Mouse (Mus musculus) mouse embryonic stem cell (cell line): Measurements from ENCODE around the gene Itga8.

Experiments
- in situ Hi-C, 2 experiments: fragments of 300-500 bp; cut with MboI; formaldehyde crosslinking; loops; 1 replicate in 1 of 2; 3 replicates in 1 of 2; pipeline ENCODE4 v1.14.3; 2019 to 2020; ENCODE audit warnings: low sequenced_read_pairs in 2 of 2, low pct_unique_long_range_greater_than_20kb in 1 of 2, mixed read lengths in 1 of 2; ENCODE audit not compliant: unreplicated experiment in 1 of 2

Itga8 gene

GRCm38 (mm10) chr2:12147902-12148301, 153.8 kb downstream of the Itga8 start:
- in situ Hi-C loops = no loop called here

GRCm38 (mm10) chr2:12146612-12147011, 155.1 kb downstream of the Itga8 start:
- in situ Hi-C loops = no loop called here

DNA sequence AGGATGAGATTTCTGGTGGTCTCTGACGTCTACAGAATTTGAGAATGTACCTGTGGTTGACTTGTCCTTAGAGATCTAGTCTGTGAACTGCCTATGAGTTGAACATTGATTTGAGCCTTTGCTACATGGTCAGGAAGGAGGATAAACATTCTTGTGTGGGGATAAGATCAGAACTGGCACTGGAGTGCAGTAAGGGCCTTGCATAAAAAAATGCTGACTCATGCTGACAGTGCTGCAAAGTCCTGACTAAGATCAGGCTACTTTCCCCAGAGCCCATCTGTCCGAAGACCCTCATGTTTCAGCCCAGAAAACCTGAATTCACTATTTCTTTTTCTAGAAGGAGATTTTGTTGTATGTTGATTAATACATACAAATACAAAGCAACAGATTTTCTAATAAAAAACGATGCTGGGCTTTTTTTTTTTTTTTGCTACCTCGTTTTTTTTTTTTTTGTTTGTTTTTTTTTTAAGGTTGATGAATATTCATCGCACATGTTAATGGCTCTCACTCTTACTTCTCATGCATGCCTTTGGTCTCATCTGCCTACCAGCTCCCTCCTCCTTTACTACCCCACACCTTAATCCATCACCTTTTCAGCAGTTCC, 162.9 kb downstream of the Itga8 start:
- in situ Hi-C loops = no loop called here

DNA sequence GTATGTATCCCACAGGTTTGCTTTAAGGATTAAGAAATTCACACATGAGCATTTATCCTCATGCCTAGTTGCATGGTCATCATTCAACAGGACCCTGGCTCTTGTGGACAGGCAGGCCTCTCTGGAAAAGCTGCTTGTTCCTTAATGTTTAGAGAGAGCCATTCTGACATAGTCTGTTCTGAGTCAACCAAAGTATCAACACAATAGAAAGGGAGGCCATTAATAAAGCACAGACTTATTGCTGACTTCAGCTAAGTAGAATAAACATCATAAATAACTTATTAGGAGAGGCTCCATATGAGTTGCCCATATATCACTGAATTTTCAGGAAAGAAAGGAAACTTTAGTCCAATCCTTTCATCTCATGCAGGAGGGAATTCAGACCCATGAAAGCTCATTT, 175.1 kb downstream of the Itga8 start:
- in situ Hi-C loops = no loop called here

GRCm38 (mm10) chr2:12115479-12115878, 186.2 kb downstream of the Itga8 start:
- in situ Hi-C loops = no loop called here

DNA sequence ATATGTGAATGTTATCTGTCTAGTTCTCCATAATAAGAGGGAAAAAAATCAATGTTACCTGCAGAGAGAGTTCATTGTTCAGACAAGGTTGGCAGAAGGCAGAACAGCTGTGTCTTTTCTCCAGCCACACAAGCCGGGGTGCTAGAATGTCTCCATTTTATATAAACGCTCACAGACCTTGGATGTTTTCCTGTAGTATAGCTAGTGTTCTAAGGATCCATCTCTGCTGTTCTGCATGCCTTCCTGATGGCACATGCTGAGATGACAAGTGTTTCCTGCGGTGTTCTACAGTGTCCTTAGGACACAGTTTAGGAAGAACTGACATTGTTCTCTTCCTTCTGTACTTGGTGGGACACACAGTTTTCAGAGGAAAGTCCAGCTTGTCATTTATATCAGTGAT, 192.4 kb downstream of the Itga8 start:
- in situ Hi-C loops = no loop called here

DNA sequence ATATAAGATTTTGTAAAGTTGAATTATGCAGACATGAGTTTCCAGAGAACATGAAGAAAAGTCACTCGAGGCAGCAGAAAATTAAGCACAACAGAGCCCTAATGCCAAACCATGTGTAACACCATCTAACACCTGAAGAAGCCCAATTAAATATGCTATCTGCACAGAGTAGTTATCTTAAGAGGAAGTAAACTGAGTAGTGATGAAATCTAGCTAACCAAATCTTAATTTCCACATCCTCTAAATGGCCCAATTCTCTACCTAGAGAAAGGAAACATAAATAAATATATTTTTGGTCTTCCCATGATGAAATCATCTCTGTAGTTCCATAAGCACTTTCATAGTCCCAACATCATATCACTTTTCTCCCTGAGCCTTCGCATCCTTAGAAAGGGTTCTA, 193.4 kb downstream of the Itga8 start:
- in situ Hi-C loops = no loop called here

DNA sequence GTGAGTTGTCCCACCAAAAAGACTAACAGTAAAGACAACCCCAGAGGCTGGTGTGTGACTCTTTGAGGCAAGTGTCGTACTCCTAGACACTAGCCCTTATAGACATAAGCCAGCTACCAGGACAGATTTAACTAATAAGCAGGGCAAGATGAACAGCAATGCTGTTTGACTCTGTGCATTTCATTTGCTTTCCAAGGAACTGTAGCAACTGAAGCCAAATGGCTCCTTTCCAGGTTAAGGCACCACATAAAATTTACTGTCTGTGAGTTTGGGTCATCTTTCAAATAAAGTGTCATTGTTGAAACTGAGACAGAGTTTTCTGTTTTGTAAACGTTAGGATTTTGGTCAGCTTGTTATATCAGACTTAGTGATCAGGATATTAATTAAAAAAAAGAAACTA, 194.5 kb downstream of the Itga8 start:
- in situ Hi-C loops = no loop called here

GRCm38 (mm10) chr2:12103183-12103582, 198.5 kb downstream of the Itga8 start:
- in situ Hi-C loops = no loop called here

DNA sequence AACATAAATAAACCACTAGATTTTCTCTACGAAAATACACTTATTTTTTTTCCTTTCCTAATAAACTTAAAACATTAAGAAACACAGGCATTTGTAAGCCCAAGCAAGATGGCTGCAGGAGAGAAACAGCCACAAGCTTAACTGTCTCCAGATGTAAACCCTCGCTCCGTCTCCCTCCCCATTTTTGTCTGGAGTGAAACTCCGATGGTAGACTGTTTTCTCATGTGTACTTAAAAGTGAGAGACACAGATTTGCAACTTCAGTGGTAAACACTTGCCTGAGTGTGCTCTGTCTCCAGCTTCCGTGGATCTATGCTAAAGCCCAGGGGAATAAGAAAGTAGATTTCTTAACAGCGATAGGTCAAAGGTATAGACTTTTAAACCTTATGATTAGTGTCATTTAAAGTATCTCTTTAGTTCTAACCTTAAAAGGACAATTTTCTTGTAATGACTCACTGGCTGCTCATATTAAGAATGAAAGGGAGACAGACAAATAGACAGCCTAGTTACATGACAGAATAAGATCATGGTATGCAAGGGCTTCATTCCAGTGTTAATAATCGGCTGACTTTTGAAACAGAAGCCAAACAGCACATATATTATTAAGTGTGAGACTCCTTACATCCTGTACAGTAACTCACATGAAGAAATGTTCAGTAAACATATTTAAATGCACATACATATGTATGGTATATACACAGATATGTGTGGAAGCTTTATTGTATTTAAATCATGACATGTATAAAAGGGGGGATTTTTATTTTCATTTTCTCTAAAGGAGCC, 209.3 kb downstream of the Itga8 start:
- in situ Hi-C loops = no loop called here

- in situ Hi-C loops = no loop called here
Measured at GRCm38 (mm10) chr2:12090993-12091392, 210.7 kb downstream of the Itga8 start.

DNA sequence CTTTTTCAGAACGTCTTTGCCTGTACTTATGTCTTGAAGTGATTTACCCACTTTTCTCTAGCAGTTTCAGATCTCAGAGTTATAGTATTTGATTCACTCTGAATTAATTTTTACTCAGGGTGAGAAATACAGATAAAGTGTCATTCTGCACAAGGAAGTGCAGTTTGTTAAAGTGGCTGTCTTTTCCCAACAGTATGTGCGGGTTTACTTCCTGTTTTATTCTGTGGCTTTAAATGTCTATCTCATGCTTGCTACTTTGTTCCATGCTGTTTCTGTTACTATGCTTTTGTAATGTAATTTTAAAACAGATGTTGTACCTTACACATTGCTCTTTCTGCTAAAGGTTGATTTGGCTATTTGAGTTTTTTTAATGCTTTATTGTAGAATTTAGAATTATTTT, 216.2 kb downstream of the Itga8 start:
- in situ Hi-C loops = no loop called here

GRCm38 (mm10) chr2:12084341-12084740, 217.4 kb downstream of the Itga8 start:
- in situ Hi-C loops = no loop called here

DNA sequence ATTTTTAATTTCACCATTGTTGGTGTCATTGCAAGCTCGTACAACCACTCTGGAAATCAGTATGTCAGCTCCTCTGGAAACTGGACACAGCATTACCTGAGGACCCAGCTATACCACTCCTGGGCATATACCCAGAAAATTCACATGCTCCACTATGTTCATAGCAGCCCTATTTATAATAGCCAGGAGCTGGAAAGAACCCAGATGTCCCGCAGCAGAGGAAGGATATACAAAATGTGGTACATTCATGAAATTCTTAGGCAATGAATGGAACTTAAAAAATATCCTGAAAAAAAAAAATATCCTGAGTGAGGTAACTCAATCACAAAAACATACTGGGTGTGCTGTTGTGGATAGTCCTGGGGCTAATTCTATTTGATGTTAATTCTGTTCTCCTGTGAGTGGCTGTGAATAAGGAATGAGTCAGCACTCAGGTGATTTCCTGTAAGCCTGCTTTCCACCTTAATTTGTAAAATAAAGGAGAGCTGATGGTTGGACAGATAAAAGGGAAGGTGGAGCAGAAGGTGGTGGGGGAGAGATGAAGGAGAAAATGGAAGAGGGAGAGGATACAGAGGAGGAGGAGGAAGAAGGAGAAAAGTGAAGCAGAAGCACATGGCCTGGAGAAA, 224.3 kb downstream of the Itga8 start:
- in situ Hi-C loops = no loop called here

GRCm38 (mm10) chr2:12065669-12066399, 235.9 kb downstream of the Itga8 start:
- in situ Hi-C loops = no loop called here

GRCm38 (mm10) chr2:12060034-12060723, 241.5 kb downstream of the Itga8 start:
- in situ Hi-C loops = no loop called here
